In genomic region chr14:119732219-119732618, GRCm38 (mm10) we compare ENCODE assay signal across 16 mouse cellular contexts.
DNase-seq lines count a peak whose midpoint lies in the region; ATAC-seq and TF ChIP-seq lines count a peak whose summit lies in the region.
"Had no signal": no experiment of that assay in that cellular context is flagged by ENCODE, and none has a peak within 500 bp of the region (broad histone marks: within the 10 kb centered on the region; RNA-seq: fewer than 3 reads in every experiment).

No protein-coding gene starts in this region.

- no peak overlapping the region for H3K4me2 ChIP-seq in forebrain, embryonic 14.5 days (ENCODE audit: low read length)
- no peak overlapping the region for H3K4me2 ChIP-seq in forebrain, embryonic 15.5 days (replicated peaks)
- no peak overlapping the region for H3K4me2 ChIP-seq in liver, postnatal 0 days (ENCODE audit: low read depth, low read length)
- H3K4me2 ChIP-seq: embryonic facial prominence, embryonic 12.5 days had no signal

- H3K27me3 ChIP-seq in forebrain, embryonic 14.5 days (replicated peaks; ENCODE audit: control insufficient read depth, insufficient read depth, low read length): no peaks in the 10 kb centered on the region
- no peaks in the 10 kb centered on the region; the same call in 1 of the 2 replicates for H3K27me3 ChIP-seq in forebrain, embryonic 15.5 days
- H3K27me3 ChIP-seq in heart, embryonic 10.5 days (ENCODE audit: insufficient read depth, poor library complexity, severe bottlenecking): no peaks in the 10 kb centered on the region
- H3K27me3 ChIP-seq in liver, postnatal 0 days (ENCODE audit: insufficient read depth, low read length): no peaks in the 10 kb centered on the region
- H3K27me3 ChIP-seq: embryonic facial prominence, embryonic 12.5 days had no signal

- H3K9ac ChIP-seq in forebrain, embryonic 14.5 days (ENCODE audit: low read length): no peak overlapping the region
- no peak overlapping the region for H3K9ac ChIP-seq in forebrain, embryonic 15.5 days (replicated peaks)
- no peak overlapping the region for H3K9ac ChIP-seq in liver, postnatal 0 days (replicated peaks)
- H3K9ac ChIP-seq: embryonic facial prominence, embryonic 12.5 days; forebrain, postnatal 0 days had no signal

- no peak for TF ChIP-seq CTCF in liver, postnatal 0 days (IDR thresholded peaks at IDR 0.05; ENCODE audit: low read depth)

- WGBS in forebrain, embryonic 14.5 days: 71% methylated on average over 4 of the region's 4 CpGs
- WGBS in forebrain, embryonic 15.5 days: 66% methylated on average over 4 of the region's 4 CpGs
- WGBS in heart, embryonic 10.5 days: 91% methylated on average over 4 of the region's 4 CpGs
- WGBS in liver, postnatal 0 days (ENCODE audit: insufficient replicate concordance): 82% methylated on average over 4 of the region's 4 CpGs

- no peak overlapping the region for H3K4me3 ChIP-seq in forebrain, embryonic 14.5 days (ENCODE audit: low read depth, low read length)
- H3K4me3 ChIP-seq in forebrain, embryonic 15.5 days: no peak overlapping the region
- H3K4me3 ChIP-seq in heart, embryonic 10.5 days: no peak overlapping the region
- no peak overlapping the region for H3K4me3 ChIP-seq in liver, postnatal 0 days (ENCODE audit: low read depth, low read length)
- H3K4me3 ChIP-seq: embryonic facial prominence, embryonic 10.5 days; embryonic facial prominence, embryonic 12.5 days had no signal

- no peaks in the 10 kb centered on the region for H3K36me3 ChIP-seq in forebrain, embryonic 14.5 days (ENCODE audit: control insufficient read depth, insufficient read depth, low read length)
- no peaks in the 10 kb centered on the region for H3K36me3 ChIP-seq in forebrain, embryonic 15.5 days
- H3K36me3 ChIP-seq in heart, embryonic 10.5 days: no peaks in the 10 kb centered on the region
- no peaks in the 10 kb centered on the region for H3K36me3 ChIP-seq in liver, postnatal 0 days (replicated peaks; ENCODE audit: insufficient read depth, low read length)
- H3K36me3 ChIP-seq: embryonic facial prominence, embryonic 10.5 days; embryonic facial prominence, embryonic 12.5 days had no signal

- no peaks in the 10 kb centered on the region for H3K9me3 ChIP-seq in forebrain, embryonic 14.5 days (replicated peaks; ENCODE audit: control insufficient read depth, low read length)
- H3K9me3 ChIP-seq in forebrain, embryonic 15.5 days: no peaks in the 10 kb centered on the region
- H3K9me3 ChIP-seq in heart, embryonic 10.5 days: no peaks in the 10 kb centered on the region
- H3K9me3 ChIP-seq in liver, postnatal 0 days (ENCODE audit: low read length): no peaks in the 10 kb centered on the region
- H3K9me3 ChIP-seq: embryonic facial prominence, embryonic 10.5 days; embryonic facial prominence, embryonic 12.5 days had no signal

- no peak overlapping the region for H3K27ac ChIP-seq in forebrain, embryonic 14.5 days (ENCODE audit: low read depth, low read length)
- no peak overlapping the region for H3K27ac ChIP-seq in forebrain, embryonic 15.5 days (replicated peaks)
- no peak overlapping the region for H3K27ac ChIP-seq in heart, embryonic 10.5 days
- H3K27ac ChIP-seq in liver, postnatal 0 days (ENCODE audit: low read depth): no peak overlapping the region
- H3K27ac ChIP-seq: embryonic facial prominence, embryonic 10.5 days; embryonic facial prominence, embryonic 12.5 days had no signal

- TF ChIP-seq EP300 in liver, postnatal 0 days (IDR thresholded peaks at IDR 0.05; ENCODE audit: low read depth): no peak

- ATAC-seq in forebrain, embryonic 14.5 days: peak; percentile 50
- no peak; the same call in 1 of the 2 replicates for ATAC-seq in forebrain, embryonic 15.5 days (replicated peaks)
- ATAC-seq in liver, postnatal 0 days: no peak

- DNase-seq in forebrain, embryonic 14.5 days (ENCODE audit: low spot score): peak; percentile 19
- DNase-seq in heart, adult 11 months: peak; percentile 66
- no peak for DNase-seq in heart, embryonic 10.5 days (ENCODE audit: low spot score)
- DNase-seq in liver, postnatal 0 days: no peak
- DNase-seq: adrenal gland, adult 2 months; adrenal gland, postnatal 10 days; adrenal gland, postnatal 25 days; cerebellum, adult 11-12 months; cerebellum, adult 2 months; cerebellum, adult 9-10 months; cerebellum, postnatal 10 days; cerebellum, postnatal 25 days; forebrain, postnatal 0 days had no signal

- no peaks in the 10 kb centered on the region; the same call in 1 of the 2 replicates for H3K4me1 ChIP-seq in forebrain, embryonic 14.5 days (ENCODE audit: control insufficient read depth, insufficient read depth, low read length)
- peaks cover 3% of the 10 kb centered on the region; the same call in 1 of the 2 replicates for H3K4me1 ChIP-seq in forebrain, embryonic 15.5 days
- no peaks in the 10 kb centered on the region for H3K4me1 ChIP-seq in heart, embryonic 10.5 days
- H3K4me1 ChIP-seq in liver, postnatal 0 days (ENCODE audit: insufficient read depth): no peaks in the 10 kb centered on the region
- H3K4me1 ChIP-seq: embryonic facial prominence, embryonic 10.5 days; embryonic facial prominence, embryonic 12.5 days had no signal

Comparison
In these comparisons a context has a peak if more than half of its experiments do, and no peak if none do; other contexts are left out.
1. DNase-seq: peak in forebrain, embryonic 14.5 days (single experiment) and heart, adult 11 months (single experiment); none in heart, embryonic 10.5 days (single experiment) and liver, postnatal 0 days (single experiment).